Mouse (Mus musculus): ENCODE measurements around the gene Olfr1469. TPM values are rescaled to one million over a fixed set of nuclear protein-coding genes. Genes with fewer than 3 reads are reported as not detected.
"Not testable (repeated sequence)": the region's sequence is repeated elsewhere in the genome, so short reads cannot be mapped to it uniquely, and the experiment has no call there.

Gene Olfr1469
- not detected in 2 replicates for polyA plus RNA-seq (2015; fragmentation: Nextera tagmentation; extraction: Ambion mirVana)

- Histone ChIP-seq H3K9ac (replicated peaks) (no peak within 1 kb of the TSS), H3K27ac (no peak within 1 kb of the TSS), H3K4me3 (replicated peaks) (no peak within 1 kb of the TSS), H3K4me2 (replicated peaks) (no peak within 1 kb of the TSS), H3K27me3 (no peaks in the 10 kb centered on the region), H3K36me3 (no peaks in the 10 kb centered on the region), H3K9me3 (peaks cover 4% of the 10 kb centered on the region; the same call in 1 of the 2 replicates), H3K4me1 (replicated peaks) (no peaks in the 10 kb centered on the region)
- no peak for ATAC-seq
- 79% methylated on average over 2 of the region's 2 CpGs for WGBS
These were observed at the start of gene Olfr1469 for GRCm38 (mm10) chr19:13407549-13407948. TSS of gene Olfr1469 (plus strand) at chr19:13407849.

GRCm38 (mm10) chr19:13361936-13362335 lies 45.7 kb upstream of the Olfr1469 start, which contains the start of gene Olfr1467:
TSS of gene Olfr1467 (plus strand) at chr19:13362236.
- H3K9me3 ChIP-seq = peaks cover 12% of the 10 kb centered on the region; the same call in 1 of the 2 replicates

DNA sequence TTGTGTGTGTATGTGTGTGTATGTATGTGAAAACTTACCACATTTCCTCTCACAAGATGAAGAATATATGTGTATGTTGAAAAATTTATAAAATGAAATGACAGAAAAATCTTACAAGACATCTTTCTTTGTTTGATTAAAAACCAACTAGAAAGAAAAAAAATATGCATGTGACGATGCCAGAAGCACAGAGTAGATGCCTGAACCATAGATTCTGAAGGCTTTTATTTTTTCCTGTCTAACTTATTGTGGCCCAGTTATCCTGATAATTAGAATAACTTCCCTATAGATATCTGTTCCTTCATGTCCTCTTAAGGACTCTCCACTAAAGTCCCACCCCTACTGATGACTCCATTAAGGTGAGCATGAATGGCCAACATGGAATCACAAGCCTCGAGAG lies 35.5 kb downstream of the Olfr1469 start, which contains the start of gene Olfr1471:
TSS of gene Olfr1471 (plus strand) at position 301 of the 400 bp plus-strand sequence.
- H3K4me1 ChIP-seq (replicated peaks); H3K27me3 ChIP-seq; H3K9me3 ChIP-seq; H3K4me3 ChIP-seq (replicated peaks); H3K4me2 ChIP-seq (replicated peaks); H3K36me3 ChIP-seq; H3K27ac ChIP-seq; H3K9ac ChIP-seq (replicated peaks); ATAC-seq: not testable (repeated sequence)
- 72% methylated on average over 2 of the region's 2 CpGs for WGBS

More at GRCm38 (mm10) chr19:13361936-13362335, 45.7 kb upstream of the Olfr1469 start, which contains the start of gene Olfr1467:
- no peaks in the 10 kb centered on the region for H3K4me1 ChIP-seq (replicated peaks)
- ATAC-seq = no peak
- H3K36me3 ChIP-seq = no peaks in the 10 kb centered on the region
- H3K4me2 ChIP-seq (replicated peaks) = no peak within 1 kb of the TSS
- H3K27ac ChIP-seq = no peak within 1 kb of the TSS
- WGBS = 77% methylated on average over 2 of the region's 2 CpGs
- no peak within 1 kb of the TSS for H3K4me3 ChIP-seq (replicated peaks)
- H3K27me3 ChIP-seq = no peaks in the 10 kb centered on the region
- H3K9ac ChIP-seq (replicated peaks) = no peak within 1 kb of the TSS

- Histone ChIP-seq H3K27me3 (no peaks in the 10 kb centered on the region), H3K9me3 (peaks cover 28% of the 10 kb centered on the region; the same call in 1 of the 2 replicates), H3K4me1 (replicated peaks) (no peaks in the 10 kb centered on the region), H3K4me3 (replicated peaks) (no peak within 1 kb of the TSS), H3K36me3 (no peaks in the 10 kb centered on the region), H3K4me2 (replicated peaks) (no peak within 1 kb of the TSS), H3K9ac (replicated peaks) (no peak within 1 kb of the TSS), H3K27ac (no peak within 1 kb of the TSS)
- no peak for ATAC-seq
- 80% methylated on average over 1 of the region's 1 CpGs for WGBS
These were observed 48.3 kb downstream of the Olfr1469 start, which contains the start of gene Olfr1472 for GRCm38 (mm10) chr19:13455986-13456385. TSS of gene Olfr1472 (minus strand) at chr19:13456086.

Other genes starting within 250 kb of the Olfr1469 start
- gene Olfr1461, start 244.8 kb upstream of the Olfr1469 start, polyA plus RNA-seq (2015; fragmentation: Nextera tagmentation; extraction: Ambion mirVana) = not detected in 2 replicates
- not detected in 2 replicates for gene Olfr1462, start 222.1 kb upstream of the Olfr1469 start, polyA plus RNA-seq (2015; fragmentation: Nextera tagmentation; extraction: Ambion mirVana)
- gene Olfr1463, start 176.5 kb upstream of the Olfr1469 start, polyA plus RNA-seq (2015; fragmentation: Nextera tagmentation; extraction: Ambion mirVana) = not detected in 2 replicates
- not detected in 2 replicates for gene Olfr1465, start 92.3 kb upstream of the Olfr1469 start, polyA plus RNA-seq (2015; fragmentation: Nextera tagmentation; extraction: Ambion mirVana)
- gene Olfr1466, start 69.0 kb upstream of the Olfr1469 start, polyA plus RNA-seq (2015; fragmentation: Nextera tagmentation; extraction: Ambion mirVana) = not detected in 2 replicates
- not detected in 2 replicates for gene Olfr1467, start 45.6 kb upstream of the Olfr1469 start, polyA plus RNA-seq (2015; fragmentation: Nextera tagmentation; extraction: Ambion mirVana)
- not detected in 2 replicates for gene Olfr1471, start 35.6 kb downstream of the Olfr1469 start, polyA plus RNA-seq (2015; fragmentation: Nextera tagmentation; extraction: Ambion mirVana)
- gene Olfr1472, start 48.2 kb downstream of the Olfr1469 start, polyA plus RNA-seq (2015; fragmentation: Nextera tagmentation; extraction: Ambion mirVana) = not detected in 2 replicates
- gene Olfr1474, start 61.7 kb downstream of the Olfr1469 start, polyA plus RNA-seq (2015; fragmentation: Nextera tagmentation; extraction: Ambion mirVana) = not detected in 2 replicates
- gene Olfr1475, start 72.3 kb downstream of the Olfr1469 start, polyA plus RNA-seq (2015; fragmentation: Nextera tagmentation; extraction: Ambion mirVana) = not detected in 2 replicates
- not detected in 2 replicates for gene Olfr1477, start 92.7 kb downstream of the Olfr1469 start, polyA plus RNA-seq (2015; fragmentation: Nextera tagmentation; extraction: Ambion mirVana)
- not detected in 2 replicates for gene Olfr1480, start 120.1 kb downstream of the Olfr1469 start, polyA plus RNA-seq (2015; fragmentation: Nextera tagmentation; extraction: Ambion mirVana)
- not detected in 2 replicates for gene Olfr1484, start 175.7 kb downstream of the Olfr1469 start, polyA plus RNA-seq (2015; fragmentation: Nextera tagmentation; extraction: Ambion mirVana)
- gene Olfr1487, start 209.5 kb downstream of the Olfr1469 start, polyA plus RNA-seq (2015; fragmentation: Nextera tagmentation; extraction: Ambion mirVana) = not detected in 2 replicates
- not detected in 2 replicates for gene Olfr1489, start 223.8 kb downstream of the Olfr1469 start, polyA plus RNA-seq (2015; fragmentation: Nextera tagmentation; extraction: Ambion mirVana)
- gene Olfr1490, start 243.2 kb downstream of the Olfr1469 start, polyA plus RNA-seq (2015; fragmentation: Nextera tagmentation; extraction: Ambion mirVana) = not detected in 2 replicates

Measured in midbrain, embryonic 13.5 days (tissue).